Mouse (Mus musculus): ENCODE measurements at regions not wholly inside any gene's neighbourhood (a gene's known extent, or its start where the extent isn't known, plus 50 kb on each side); places are given as distances from the start of the nearest gene placed in this dataset.

DNA sequence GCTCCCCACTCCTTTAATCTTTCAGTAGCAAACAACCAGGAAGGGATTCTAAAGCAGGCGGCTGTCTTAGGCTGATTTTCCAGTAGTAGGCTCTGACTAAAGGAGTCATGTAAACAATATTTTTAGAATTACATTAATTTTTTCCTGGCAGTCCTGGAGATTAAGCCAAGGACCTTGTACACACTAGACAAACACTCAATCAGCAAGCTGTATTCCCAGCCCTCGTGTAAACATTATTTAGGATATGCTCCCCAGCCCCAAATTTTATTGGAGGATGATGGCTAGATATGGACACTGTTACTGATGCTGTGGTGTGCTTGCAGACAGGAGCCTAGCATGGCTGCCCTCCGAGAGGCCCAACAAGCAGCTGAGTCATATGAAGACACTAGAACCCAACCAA lies 56.6 kb upstream of the Chd6 start:
- no peaks in the 10 kb centered on the region for H3K36me3 ChIP-seq (ENCODE audit: control insufficient read depth, insufficient read depth, low read length)
- H3K27ac ChIP-seq (ENCODE audit: low read length): no peak overlapping the region
- no peak overlapping the region for H3K9ac ChIP-seq (ENCODE audit: low read length)
- H3K9me3 ChIP-seq (replicated peaks; ENCODE audit: control insufficient read depth, low read length): no peaks in the 10 kb centered on the region
- H3K4me1 ChIP-seq (ENCODE audit: control insufficient read depth, insufficient read depth, low read length): no peaks in the 10 kb centered on the region
- no peaks in the 10 kb centered on the region for H3K27me3 ChIP-seq (ENCODE audit: control insufficient read depth, insufficient read depth, low read length)
- 41% methylated on average over 3 of the region's 3 CpGs for WGBS
- no peak for ATAC-seq (ENCODE audit: insufficient read depth, low FRiP score)
- H3K4me3 ChIP-seq (replicated peaks; ENCODE audit: low read length): no peak overlapping the region
- H3K4me2 ChIP-seq (ENCODE audit: low read depth, low read length): no peak overlapping the region

DNA sequence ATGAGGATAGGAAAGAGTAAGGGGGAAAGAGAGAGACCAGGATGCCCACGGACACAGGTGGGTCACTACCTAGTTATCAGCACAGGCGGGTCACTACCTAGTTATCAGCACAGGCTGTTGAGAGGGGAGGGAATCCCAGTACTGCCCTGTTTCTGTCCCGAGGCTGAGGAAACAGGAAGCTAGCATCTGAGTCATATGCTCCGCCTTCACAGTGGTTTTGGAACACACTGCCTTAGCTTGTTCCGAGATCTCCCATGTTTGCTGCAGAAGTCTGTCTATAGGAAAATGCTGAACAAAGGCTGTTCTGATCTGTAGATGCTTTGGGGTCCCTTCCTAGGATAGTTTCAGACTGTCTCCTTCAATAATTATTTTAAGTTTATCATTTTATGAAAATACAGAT lies 55.4 kb upstream of the Chd6 start:
- no peaks in the 10 kb centered on the region for H3K36me3 ChIP-seq (ENCODE audit: control insufficient read depth, insufficient read depth, low read length)
- H3K9ac ChIP-seq (ENCODE audit: low read length): no peak overlapping the region
- no peaks in the 10 kb centered on the region for H3K4me1 ChIP-seq (ENCODE audit: control insufficient read depth, insufficient read depth, low read length)
- H3K4me2 ChIP-seq (ENCODE audit: low read depth, low read length): no peak overlapping the region
- H3K4me3 ChIP-seq (replicated peaks; ENCODE audit: low read length): no peak overlapping the region
- H3K9me3 ChIP-seq (replicated peaks; ENCODE audit: control insufficient read depth, low read length): no peaks in the 10 kb centered on the region
- no peaks in the 10 kb centered on the region for H3K27me3 ChIP-seq (ENCODE audit: control insufficient read depth, insufficient read depth, low read length)
- H3K27ac ChIP-seq (ENCODE audit: low read length): no peak overlapping the region
- 45% methylated on average over 5 of the region's 5 CpGs for whole genome bisulfite sequencing
- ATAC-seq (ENCODE audit: insufficient read depth, low FRiP score): no peak
